Mouse (Mus musculus): ENCODE data around the gene Enc1.

The Enc1 gene

GRCm38 (mm10) chr13:97240965-97241786, at the start of gene Enc1:
Gene Enc1, plus strand, starts transcription at chr13:97241105.
- peak; percentile 89 to 91 for DNase-seq (ENCODE audit: low spot score in 2 of 2)

GRCm38 (mm10) chr13:97192649-97193048, 48.3 kb upstream of the Enc1 start:
- no peak for DNase-seq (ENCODE audit: low spot score in 2 of 2)

DNA sequence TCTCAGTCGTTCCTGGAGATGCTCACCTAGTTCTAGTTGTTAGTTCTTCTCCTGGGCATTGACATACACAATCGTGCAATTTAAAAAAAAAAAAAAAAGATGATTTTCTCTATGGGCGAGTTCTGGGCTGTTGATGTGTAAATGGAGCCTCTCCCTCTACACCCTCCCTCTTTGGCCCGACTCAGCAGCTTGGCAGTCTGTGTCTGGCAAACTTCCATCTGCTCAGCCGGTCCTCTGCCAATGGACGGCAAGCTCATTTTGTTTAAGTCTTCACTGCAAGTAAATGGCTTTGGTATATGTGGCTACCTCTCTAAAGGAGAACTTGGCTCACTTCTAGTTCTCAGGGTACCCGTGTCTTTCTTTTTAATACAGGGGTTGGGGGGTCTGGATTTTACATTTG, 47.5 kb upstream of the Enc1 start:
- DNase-seq (ENCODE audit: low spot score in 2 of 2) = no peak

DNA sequence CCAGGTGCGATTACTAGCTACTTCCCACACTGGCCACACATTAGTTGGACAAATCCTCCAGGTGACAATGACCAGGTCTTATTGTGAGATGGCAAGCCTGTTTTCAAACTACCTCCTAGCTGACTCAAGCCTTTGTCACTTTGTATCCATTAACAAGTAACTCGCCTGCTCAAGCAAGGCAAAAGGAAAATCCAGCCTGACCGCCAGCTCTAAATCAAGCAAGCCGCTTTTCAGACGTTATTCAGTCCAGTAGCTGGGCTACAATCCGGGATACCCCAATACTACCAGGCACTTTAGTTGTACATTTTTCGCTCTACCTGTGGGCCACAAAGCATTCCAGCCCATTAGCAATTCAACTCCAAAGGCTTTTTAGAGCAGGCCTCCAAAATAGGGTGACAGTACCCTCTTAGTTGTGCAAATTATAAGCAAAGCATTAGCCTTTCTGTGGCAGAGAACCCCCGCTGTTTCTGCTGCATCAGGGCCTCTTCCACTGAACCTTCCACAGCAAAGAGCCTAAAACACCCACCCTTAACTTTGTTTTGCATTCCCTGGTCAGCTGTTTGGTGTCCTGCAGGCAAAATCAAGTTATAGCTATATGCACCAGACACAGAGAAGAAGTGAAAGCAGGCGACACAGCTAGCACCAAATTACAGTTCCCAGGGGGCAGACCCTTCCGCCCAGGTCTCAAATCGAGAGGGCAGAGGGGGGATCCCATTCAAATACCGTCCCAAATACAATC, 44.5 kb upstream of the Enc1 start:
- DNase-seq (ENCODE audit: low spot score in 2 of 2) = peak; percentile 70 to 73

DNA sequence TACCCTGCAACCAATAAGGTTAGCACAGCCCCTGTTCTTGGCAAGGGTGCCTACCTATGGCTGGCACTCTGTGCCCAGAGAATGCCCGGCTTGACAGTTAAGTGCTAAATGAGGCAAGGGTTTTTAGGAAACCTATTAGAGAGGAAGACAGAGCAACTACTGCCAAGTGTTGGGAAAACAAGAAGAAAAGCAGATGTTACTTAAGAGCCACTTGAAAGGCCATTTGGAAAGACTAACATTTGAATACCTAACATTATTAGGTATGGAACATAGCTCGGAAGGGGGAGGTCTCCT, 44.0 kb upstream of the Enc1 start:
- DNase-seq (ENCODE audit: low spot score in 2 of 2) = no peak

DNA sequence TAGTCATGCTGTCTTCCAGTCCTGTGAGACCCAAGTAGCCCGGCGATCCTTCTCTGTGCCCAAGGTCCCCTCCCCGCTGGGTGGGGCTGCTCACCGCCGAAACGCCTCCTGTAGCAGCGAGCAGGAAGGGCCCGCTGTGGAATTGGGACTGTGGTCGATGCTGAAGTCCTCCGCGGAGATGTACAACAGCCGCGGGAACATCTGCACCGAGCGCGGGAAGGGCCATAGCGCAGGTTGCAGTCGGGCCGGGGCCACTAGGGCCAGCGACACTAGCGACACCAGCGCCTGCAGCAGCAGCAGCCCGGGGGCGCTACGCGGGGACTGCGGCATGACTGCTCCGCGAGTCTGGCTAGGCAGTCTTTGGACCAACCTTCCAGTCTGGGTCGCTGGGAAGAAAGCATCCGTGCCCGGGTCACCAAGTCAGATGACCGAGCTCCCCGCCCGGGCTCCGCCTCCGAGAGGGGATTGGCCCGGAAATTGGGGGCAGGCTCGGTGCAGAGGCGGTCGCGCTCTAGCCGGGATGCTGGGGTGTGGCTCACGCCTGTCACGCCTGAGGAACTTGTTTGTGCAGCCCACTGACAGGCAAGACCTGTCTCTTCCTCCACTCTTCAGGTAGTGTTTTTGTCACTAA, 42.9 kb upstream of the Enc1 start, which contains the start of gene Hexb:
Hexb (minus strand) TSS at position 426 of the 631 bp plus-strand sequence.
- DNase-seq (ENCODE audit: low spot score in 2 of 2) = peak; percentile 96

DNA sequence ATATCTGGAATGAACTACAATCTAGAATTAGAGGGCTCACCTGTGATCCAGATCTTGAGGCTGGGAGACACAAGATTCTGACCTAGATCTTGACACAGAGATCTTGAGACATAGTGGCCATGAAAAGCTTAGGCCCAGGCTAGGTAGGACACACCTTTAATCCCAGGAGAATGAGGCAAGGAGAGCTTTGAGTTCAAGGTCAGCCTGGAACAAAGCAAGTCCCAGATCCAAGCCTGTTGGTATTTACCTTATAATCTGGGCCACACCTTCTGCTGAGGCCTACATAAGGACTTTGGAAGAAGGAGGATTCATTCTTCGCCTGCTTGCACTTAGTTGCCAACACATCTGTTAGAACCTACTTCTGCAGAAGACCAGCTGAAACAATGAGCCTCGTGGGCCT, 41.8 kb upstream of the Enc1 start:
- no peak for DNase-seq (ENCODE audit: low spot score in 2 of 2)

DNA sequence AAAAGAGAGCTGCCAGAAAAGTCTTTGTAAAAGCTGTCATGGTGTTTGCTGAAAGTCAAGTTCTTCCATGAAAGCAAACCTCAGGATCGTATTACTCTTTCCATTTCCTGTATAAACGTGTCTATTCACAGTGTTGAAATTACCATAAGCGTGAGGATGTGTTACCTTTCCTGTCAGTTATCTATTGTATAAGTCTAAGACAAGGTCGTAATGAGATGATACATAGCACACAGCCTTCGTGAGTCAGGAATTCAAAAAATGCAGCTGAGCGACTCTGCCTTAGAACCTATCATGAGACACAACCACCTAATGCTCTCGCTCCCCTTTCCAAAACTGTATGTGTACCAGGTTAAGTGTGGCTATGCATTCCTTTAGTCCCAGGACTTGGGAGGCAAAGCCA, 39.8 kb upstream of the Enc1 start:
- DNase-seq (ENCODE audit: low spot score in 2 of 2) = no peak

DNA sequence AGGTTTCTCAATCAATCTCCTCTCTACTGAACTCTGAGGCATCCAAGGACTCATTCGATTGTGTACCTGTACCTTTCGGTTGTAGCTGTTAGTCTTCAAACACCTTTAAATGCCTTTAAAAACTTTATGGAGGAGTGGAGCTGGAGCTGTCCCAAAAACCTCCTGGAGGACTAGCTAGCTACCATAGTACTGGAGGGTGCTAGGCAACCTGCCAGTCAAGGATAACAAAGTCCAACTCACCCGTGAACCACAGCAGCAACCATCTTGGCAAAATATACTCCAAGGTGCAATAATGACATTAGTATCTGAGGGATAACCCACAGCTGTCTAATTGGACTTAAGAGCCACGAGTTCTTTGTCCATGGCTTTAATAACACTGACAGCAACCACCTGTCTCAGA, 39.0 kb upstream of the Enc1 start:
- DNase-seq (ENCODE audit: low spot score in 2 of 2) = no peak

DNA sequence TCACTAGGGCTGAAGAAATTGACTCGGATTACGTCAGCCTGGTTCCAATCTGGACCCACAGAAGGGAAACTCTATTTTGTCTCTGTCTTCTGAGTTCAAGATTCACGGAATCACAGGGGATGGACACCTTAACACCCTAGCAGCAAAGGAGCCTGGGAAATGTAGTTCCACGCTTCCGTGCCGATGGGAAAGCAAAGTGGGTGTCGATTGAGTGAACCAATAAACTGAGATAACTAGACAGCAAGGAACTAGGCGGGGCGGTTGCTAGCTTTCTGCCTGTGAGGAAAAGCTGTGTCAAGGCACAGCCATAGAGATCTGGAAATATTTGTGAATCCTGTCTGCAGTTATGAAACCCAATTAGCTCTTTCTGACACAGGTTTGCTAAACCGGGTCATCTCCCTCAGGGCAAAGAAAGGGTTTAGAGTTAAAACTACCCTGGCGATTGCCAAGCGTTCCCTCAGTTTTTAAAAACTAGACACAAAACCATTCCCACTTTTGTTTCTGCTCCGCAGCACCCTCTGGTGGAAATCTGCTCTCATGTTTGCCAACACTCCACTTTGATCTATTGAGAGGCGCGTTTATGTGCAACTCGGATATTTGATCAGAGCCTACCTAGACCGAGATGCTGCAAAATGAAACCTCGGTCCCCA, 35.7 kb upstream of the Enc1 start:
- DNase-seq (ENCODE audit: low spot score in 2 of 2) = peak; percentile 73 to 82

DNA sequence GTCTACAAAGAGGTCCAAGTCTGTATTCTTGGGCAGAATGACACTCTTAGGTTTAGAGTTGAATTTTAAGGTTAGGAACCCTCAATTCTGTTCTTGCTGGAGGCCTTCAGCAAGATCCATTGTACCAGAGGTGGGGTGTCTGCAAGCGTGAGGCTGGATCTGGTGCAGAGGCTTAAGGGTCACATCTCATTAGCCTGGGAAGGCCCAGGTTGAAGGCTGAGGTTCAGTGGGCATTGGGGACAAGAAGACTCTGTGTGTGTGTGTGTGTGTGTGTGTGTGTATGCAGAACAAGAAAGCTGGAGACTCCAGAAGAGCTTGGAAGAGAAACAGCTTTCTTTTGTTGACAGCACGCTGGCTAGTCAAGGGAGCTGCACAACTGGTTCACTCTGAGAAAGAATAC, 34.9 kb upstream of the Enc1 start:
- DNase-seq (ENCODE audit: low spot score in 2 of 2) = no peak

- no peak for DNase-seq (ENCODE audit: low spot score in 2 of 2)
Measured at GRCm38 (mm10) chr13:97207472-97208111, 33.3 kb upstream of the Enc1 start.

GRCm38 (mm10) chr13:97208112-97208478, 32.8 kb upstream of the Enc1 start:
- DNase-seq (ENCODE audit: low spot score in 2 of 2) = peak; percentile 73 to 79

GRCm38 (mm10) chr13:97208500-97209010, 32.4 kb upstream of the Enc1 start:
- DNase-seq (ENCODE audit: low spot score in 2 of 2) = no peak

- no peak for DNase-seq (ENCODE audit: low spot score in 2 of 2)
Measured at GRCm38 (mm10) chr13:97214583-97215268, 26.2 kb upstream of the Enc1 start.

- DNase-seq (ENCODE audit: low spot score in 2 of 2) = no peak
Measured at GRCm38 (mm10) chr13:97215563-97215962, 25.3 kb upstream of the Enc1 start.

DNA sequence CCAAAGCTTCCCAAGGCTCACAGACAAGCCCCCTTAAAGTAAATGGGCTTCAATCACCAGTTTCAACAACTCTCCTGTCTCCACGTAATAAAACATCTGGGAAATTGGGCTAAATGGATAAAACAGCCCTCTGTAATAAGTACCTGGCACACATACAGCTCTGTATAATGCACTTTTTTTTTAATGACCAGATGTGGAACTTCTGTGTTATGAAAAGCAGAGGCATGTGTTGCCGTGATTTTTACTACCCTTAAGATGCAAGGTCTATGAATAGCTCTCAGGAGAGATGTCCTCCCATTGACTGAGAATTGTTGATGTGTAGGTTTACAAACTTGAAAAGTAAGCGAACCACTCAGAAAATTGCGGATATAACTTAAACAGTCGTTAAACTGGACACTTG, 24.7 kb upstream of the Enc1 start:
- no peak for DNase-seq (ENCODE audit: low spot score in 2 of 2)

- DNase-seq (ENCODE audit: low spot score in 2 of 2) = no peak
Measured at GRCm38 (mm10) chr13:97220022-97220421, 20.9 kb upstream of the Enc1 start.

DNA sequence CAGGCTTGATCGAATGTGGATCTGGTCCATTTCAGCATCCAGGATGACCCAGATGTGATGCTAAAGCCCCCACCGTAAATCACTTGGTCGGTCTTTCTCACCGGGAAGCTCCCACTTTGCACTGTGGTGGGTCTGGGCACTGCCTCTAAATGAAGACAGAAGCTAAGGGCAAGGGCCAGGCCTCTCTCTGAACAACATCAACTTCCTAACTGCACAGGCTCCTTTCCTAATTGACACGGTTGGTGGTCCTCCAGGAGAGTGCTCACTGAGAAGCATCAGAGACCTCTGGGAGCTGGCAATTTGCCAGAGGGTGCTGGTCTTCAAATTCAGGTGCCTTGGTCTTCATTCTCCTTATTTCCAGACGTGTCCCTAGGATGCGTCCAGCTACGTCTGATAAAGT, 17.0 kb upstream of the Enc1 start:
- DNase-seq (ENCODE audit: low spot score in 2 of 2) = no peak

DNA sequence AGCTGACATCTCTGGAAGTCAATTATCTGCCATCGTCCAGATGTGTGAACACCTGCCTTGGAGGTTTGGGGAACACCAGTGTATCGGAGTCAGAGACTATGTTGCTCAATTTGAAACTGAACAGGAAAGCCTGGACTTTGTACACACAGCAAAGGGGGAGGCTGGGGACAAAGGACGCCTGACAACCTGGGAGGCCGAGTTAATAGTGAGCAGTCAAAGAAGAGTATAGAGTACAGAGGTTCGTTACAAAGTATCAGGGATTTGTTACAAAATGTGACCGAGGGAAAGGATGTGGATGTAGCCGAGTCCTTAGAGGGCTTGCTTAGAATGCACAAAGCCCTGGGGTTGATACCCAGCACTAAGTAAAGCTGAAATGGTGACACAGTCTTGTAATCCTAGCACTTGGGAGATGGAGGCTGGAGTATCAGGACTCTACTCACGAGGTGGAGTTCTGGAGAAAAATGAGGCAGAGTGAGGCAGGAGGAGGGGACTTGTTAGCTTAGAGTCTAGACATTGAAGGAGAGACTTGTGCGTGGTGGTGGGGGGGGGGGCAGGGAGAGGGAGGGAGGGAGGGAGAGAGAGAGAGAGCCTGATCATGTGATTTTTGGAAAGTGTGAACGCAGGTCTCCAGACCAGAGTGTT, 16.4 kb upstream of the Enc1 start:
- DNase-seq (ENCODE audit: low spot score in 2 of 2) = no peak

- DNase-seq (ENCODE audit: low spot score in 2 of 2) = no peak
Measured at GRCm38 (mm10) chr13:97225130-97225529, 15.8 kb upstream of the Enc1 start.

Data from spleen, postnatal 36 days (tissue).